Mouse (Mus musculus) thymus, adult 2 months (tissue): ENCODE measurements around the gene Syp.

Experiments used
- CTCF ChIP-seq: fragments of 200-500 bp; IDR thresholded peaks from 2 replicates; pipeline ENCODE4 v1.5.1; 2012; ENCODE audit warnings: mild to moderate bottlenecking, control low read depth, low read length, moderate library complexity, borderline replicate concordance; ENCODE audit not compliant: control insufficient read depth, poor library complexity, insufficient read depth; ENCODE audit errors: extremely low read depth
- POLR2A ChIP-seq: fragments of 200-500 bp; IDR thresholded peaks from 2 replicates; pipeline ENCODE4 v1.6.1; 2012; ENCODE audit warnings: mild to moderate bottlenecking, low read length, control low read depth, moderate library complexity; ENCODE audit not compliant: control insufficient read depth, poor library complexity, insufficient read depth; ENCODE audit errors: extremely low read depth

DNA sequence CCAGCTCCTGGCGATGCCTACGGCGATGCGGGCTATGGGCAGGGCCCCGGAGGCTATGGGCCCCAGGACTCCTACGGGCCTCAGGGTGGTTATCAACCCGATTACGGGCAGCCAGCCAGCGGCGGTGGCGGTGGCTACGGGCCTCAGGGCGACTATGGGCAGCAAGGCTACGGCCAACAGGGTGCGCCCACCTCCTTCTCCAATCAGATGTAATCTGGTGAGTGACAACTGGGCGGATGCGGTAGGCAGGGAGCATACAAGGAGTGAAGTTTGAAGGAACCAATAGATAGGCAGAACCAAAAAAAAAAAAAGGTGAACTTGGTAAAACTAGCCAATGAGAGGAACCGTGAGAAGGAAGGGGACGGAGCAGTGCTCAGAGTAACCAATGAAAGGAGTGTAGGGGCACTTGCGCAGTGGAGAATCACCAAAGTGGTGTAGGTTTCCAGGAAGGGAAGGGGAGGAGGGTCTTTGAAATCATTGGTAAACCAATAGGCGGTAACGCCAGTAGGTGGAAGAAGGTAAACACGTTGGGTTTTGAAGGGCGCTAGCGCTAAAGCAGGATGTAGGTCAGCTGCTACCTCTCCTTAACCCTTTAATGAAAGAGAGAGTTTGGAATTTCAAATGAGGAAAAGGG is 10.5 kb downstream of the Syp start:
- TF ChIP-seq POLR2A (peak; percentile 48), CTCF (no peak)
